Mouse (Mus musculus): ENCODE measurements around the gene Vasp. TPM values are rescaled to one million over a fixed set of nuclear protein-coding genes. Genes with fewer than 3 reads are reported as not detected.

Gene Vasp
- polyA plus RNA-seq, 1 experiment, result 17.7 TPM

DNA sequence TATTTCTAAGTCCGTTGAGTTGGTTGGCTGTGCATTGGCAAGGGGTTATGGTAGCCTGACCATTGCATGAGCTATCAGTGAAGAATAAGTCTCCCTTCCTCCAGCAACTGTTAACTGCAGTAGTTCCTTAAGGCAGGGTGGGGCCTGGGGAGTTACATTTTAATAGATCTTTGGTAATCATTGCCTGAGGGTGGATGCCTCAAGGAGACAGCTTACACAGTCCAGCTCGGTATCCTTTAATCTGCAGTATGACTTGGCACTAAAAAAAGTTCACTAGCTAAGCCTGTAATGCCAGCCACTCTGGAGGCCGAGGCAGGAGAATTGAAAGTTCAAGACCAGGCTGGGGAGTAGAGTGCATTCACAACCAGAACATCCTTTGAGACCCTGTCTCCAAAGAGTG lies 39.8 kb downstream of the Vasp start:
- Histone ChIP-seq H3K4me3 (replicated peaks) (no peak overlapping the region), H3K27me3 (ENCODE audit: control insufficient read depth) (no peaks in the 10 kb centered on the region), H3K4me1 (ENCODE audit: control insufficient read depth) (peaks cover 81% of the 10 kb centered on the region), H3K9me3 (ENCODE audit: control insufficient read depth, low read length) (no peaks in the 10 kb centered on the region), H3K36me3 (ENCODE audit: control insufficient read depth) (peaks cover 65% of the 10 kb centered on the region)
- TF ChIP-seq GATA1 (IDR thresholded peaks at IDR 0.05; ENCODE audit: low read length) (no peak), TAL1 (IDR thresholded peaks at IDR 0.05; ENCODE audit: low read length) (no peak)

DNA sequence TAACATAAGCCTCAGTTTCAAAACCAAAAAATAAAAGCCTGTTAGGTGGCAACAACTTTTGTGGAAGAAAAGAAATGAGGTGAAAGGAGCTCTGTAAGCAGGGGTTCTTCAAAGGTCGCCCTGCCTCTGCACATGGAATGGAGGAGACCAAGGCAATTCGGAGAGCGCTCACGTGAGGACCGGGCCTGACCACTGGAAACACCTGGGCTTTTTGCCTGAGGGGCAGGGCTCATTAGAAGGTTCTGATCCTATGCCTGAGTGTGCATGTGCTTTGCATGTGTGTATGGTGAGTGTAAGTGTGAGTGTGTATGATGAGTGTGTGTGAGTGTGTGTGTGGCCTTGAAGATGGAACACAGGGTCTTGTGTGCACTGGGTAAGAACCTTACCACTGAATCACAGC lies 40.7 kb downstream of the Vasp start:
- TF ChIP-seq GATA1 (IDR thresholded peaks at IDR 0.05; ENCODE audit: low read length) (no peak), TAL1 (IDR thresholded peaks at IDR 0.05; ENCODE audit: low read length) (no peak)
- H3K4me1 ChIP-seq (ENCODE audit: control insufficient read depth), result peaks cover 78% of the 10 kb centered on the region
- H3K36me3 ChIP-seq (ENCODE audit: control insufficient read depth), result peaks cover 60% of the 10 kb centered on the region

GRCm38 (mm10) chr7:19230041-19230580 lies 41.5 kb downstream of the Vasp start:
- H3K4me3 ChIP-seq (replicated peaks), result peak overlapping the region; percentile 73
- H3K36me3 ChIP-seq (ENCODE audit: control insufficient read depth), result peaks cover 63% of the 10 kb centered on the region
- H3K9me3 ChIP-seq (ENCODE audit: control insufficient read depth, low read length), result no peaks in the 10 kb centered on the region
- peaks cover 78% of the 10 kb centered on the region for H3K4me1 ChIP-seq (ENCODE audit: control insufficient read depth)
- TF ChIP-seq GATA1 (IDR thresholded peaks at IDR 0.05; ENCODE audit: low read length), result no peak
- TF ChIP-seq TAL1 (IDR thresholded peaks at IDR 0.05; ENCODE audit: low read length), result no peak
- H3K27me3 ChIP-seq (ENCODE audit: control insufficient read depth), result no peaks in the 10 kb centered on the region

More for the DNA sequence above, 40.7 kb downstream of the Vasp start:
- Histone ChIP-seq H3K4me3 (replicated peaks) (no peak overlapping the region), H3K27me3 (ENCODE audit: control insufficient read depth) (no peaks in the 10 kb centered on the region), H3K9me3 (ENCODE audit: control insufficient read depth, low read length) (no peaks in the 10 kb centered on the region)

- TF ChIP-seq GATA1 (IDR thresholded peaks at IDR 0.05; ENCODE audit: low read length) (no peak), TAL1 (IDR thresholded peaks at IDR 0.05; ENCODE audit: low read length) (no peak)
- peaks cover 79% of the 10 kb centered on the region for H3K4me1 ChIP-seq (ENCODE audit: control insufficient read depth)
- no peaks in the 10 kb centered on the region for H3K27me3 ChIP-seq (ENCODE audit: control insufficient read depth)
- H3K36me3 ChIP-seq (ENCODE audit: control insufficient read depth), result peaks cover 62% of the 10 kb centered on the region
- peak overlapping the region; percentile 73 for H3K4me3 ChIP-seq (replicated peaks)
- H3K9me3 ChIP-seq (ENCODE audit: control insufficient read depth, low read length), result no peaks in the 10 kb centered on the region
Measured at GRCm38 (mm10) chr7:19229404-19229803, 42.2 kb downstream of the Vasp start.

DNA sequence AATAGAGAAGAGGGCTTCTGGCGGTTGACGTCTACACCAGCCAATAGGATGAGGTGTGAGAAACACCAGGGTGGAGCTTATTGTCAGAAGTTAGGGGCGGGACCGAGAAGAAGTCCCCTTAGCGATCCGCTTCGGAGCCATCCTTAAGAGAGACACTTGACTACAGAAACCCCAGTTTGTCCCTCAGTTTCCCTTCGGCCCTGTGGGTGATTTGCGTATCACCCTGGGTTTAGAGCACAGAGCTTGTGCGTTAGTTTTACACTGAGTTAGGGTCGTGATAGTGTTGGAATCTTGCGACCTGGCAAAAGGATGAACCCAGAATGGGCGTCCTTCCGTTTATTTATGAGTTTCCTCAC lies 42.8 kb downstream of the Vasp start:
- no peak for TF ChIP-seq GATA1 (IDR thresholded peaks at IDR 0.05; ENCODE audit: low read length)
- no peak for TF ChIP-seq TAL1 (IDR thresholded peaks at IDR 0.05; ENCODE audit: low read length)
- Histone ChIP-seq H3K36me3 (ENCODE audit: control insufficient read depth) (peaks cover 63% of the 10 kb centered on the region), H3K4me1 (ENCODE audit: control insufficient read depth) (peaks cover 83% of the 10 kb centered on the region)

DNA sequence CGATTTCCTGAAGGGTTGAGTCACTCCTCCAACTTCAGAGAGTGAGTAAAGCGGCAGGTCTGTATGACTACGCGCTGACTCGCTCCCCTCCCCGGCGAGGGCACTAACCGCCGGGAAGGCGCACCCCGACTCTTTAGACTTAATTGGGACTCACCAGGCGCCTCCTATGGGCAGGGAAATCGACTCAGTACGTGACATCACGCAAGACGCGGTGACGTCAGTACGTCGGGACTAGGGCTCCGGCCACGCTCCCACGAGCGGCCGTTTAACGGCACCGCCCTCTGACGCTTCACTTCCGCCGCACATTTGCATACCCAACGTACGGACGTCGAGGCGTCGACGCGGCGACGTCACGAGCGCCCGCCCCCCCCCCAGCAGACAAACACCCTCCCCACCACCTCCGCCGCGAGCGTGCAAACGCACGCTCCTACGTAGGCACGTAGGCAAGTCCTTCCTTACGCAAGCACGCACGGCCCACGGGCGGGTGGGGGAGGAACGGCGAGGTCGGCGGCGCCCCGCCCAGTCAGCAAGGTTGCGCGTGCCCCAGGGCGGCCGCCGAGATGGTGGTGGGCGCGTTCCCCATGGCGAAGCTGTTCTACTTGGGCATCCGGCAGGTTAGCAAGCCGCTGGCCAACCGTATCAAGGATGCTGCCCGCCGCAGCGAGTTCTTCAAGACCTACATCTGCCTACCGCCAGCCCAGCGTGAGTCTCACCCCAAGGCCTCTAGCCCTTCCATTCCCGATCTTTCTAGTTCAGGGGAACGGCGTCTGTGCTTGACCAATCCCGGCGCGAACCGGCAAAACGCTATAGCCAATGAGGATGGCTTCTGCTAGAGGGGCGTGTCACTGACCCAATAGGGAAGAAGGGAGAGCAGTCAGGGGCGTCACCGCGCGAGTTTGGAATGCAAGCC lies 43.5 kb downstream of the Vasp start, which contains the start of gene Opa3:
TSS of gene Opa3 (plus strand) at position 452 of the 910 bp plus-strand sequence.
- no peaks in the 10 kb centered on the region for H3K9me3 ChIP-seq (ENCODE audit: control insufficient read depth, low read length)
- H3K4me1 ChIP-seq (ENCODE audit: control insufficient read depth), result peaks cover 87% of the 10 kb centered on the region
- TF ChIP-seq GATA1 (IDR thresholded peaks at IDR 0.05; ENCODE audit: low read length), result no peak
- TF ChIP-seq TAL1 (IDR thresholded peaks at IDR 0.05; ENCODE audit: low read length), result no peak
- no peaks in the 10 kb centered on the region for H3K27me3 ChIP-seq (ENCODE audit: control insufficient read depth)
- H3K36me3 ChIP-seq (ENCODE audit: control insufficient read depth), result peaks cover 61% of the 10 kb centered on the region
- peak within 1 kb of the TSS; percentile 73 for H3K4me3 ChIP-seq (replicated peaks)

More for the DNA sequence above, 42.8 kb downstream of the Vasp start:
- Histone ChIP-seq H3K4me3 (replicated peaks) (peak overlapping the region; percentile 73), H3K27me3 (ENCODE audit: control insufficient read depth) (no peaks in the 10 kb centered on the region), H3K9me3 (ENCODE audit: control insufficient read depth, low read length) (no peaks in the 10 kb centered on the region)

- Histone ChIP-seq H3K9me3 (ENCODE audit: control insufficient read depth, low read length) (no peaks in the 10 kb centered on the region), H3K4me1 (ENCODE audit: control insufficient read depth) (peaks cover 87% of the 10 kb centered on the region), H3K27me3 (ENCODE audit: control insufficient read depth) (no peaks in the 10 kb centered on the region), H3K4me3 (replicated peaks) (peak overlapping the region; percentile 73), H3K36me3 (ENCODE audit: control insufficient read depth) (peaks cover 61% of the 10 kb centered on the region)
- TF ChIP-seq TAL1 (IDR thresholded peaks at IDR 0.05; ENCODE audit: low read length) (no peak), GATA1 (IDR thresholded peaks at IDR 0.05; ENCODE audit: low read length) (no peak)
Measured at GRCm38 (mm10) chr7:19226817-19227797, 44.5 kb downstream of the Vasp start.

GRCm38 (mm10) chr7:19224933-19225332 lies 46.7 kb downstream of the Vasp start:
- TF ChIP-seq TAL1 (IDR thresholded peaks at IDR 0.05; ENCODE audit: low read length) (no peak), GATA1 (IDR thresholded peaks at IDR 0.05; ENCODE audit: low read length) (no peak)
- H3K4me1 ChIP-seq (ENCODE audit: control insufficient read depth), result peaks cover 66% of the 10 kb centered on the region
- H3K9me3 ChIP-seq (ENCODE audit: control insufficient read depth, low read length), result no peaks in the 10 kb centered on the region
- H3K36me3 ChIP-seq (ENCODE audit: control insufficient read depth), result peaks cover 42% of the 10 kb centered on the region
- H3K4me3 ChIP-seq (replicated peaks), result peak overlapping the region; percentile 44
- H3K27me3 ChIP-seq (ENCODE audit: control insufficient read depth), result no peaks in the 10 kb centered on the region

Measured in erythroblast, embryonic 14.5 days (primary cell).